Mouse (Mus musculus) embryo, embryonic 10 days (tissue): ENCODE measurements at regions not wholly inside any gene's neighbourhood (a gene's known extent, or its start where the extent isn't known, plus 50 kb on each side); places are given as distances from the start of the nearest gene placed in this dataset.

Experiments
- DNase-seq: peaks from one replicate; pipeline ENCODE4 v3.0.0-alpha.2; 2015; ENCODE audit warnings: low spot score

DNA sequence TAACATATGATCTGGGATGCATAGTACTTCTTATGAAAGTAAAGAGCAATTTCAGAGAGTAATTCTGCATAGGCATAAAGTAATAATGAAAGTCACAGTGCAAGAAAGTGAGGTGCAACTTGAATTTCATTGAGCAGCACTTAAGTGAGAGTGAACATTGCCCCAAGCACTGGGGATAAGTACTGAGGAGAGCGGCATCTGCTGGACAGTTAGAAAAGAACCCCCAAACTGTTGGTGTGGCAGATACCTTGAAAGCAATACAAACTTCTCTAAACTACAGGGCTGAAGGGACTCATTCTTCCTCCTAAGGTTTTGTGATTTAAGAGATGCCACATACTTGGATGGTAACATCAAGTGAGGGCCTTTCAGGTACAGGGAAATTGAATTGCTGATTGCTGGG lies 56.4 kb upstream of the Olfr1322 start:
- DNase-seq: peak; percentile 34
